Mouse (Mus musculus) layer of hippocampus, postnatal 14 days (tissue): ENCODE data around the gene Camk1d. TPM values are rescaled to one million over a fixed set of nuclear protein-coding genes. Genes with fewer than 3 reads are reported as not detected.

ENCODE experiments used
- DNase-seq, 2 experiments: peaks; one replicate each; pipeline ENCODE4 v3.0.0; 2021 to 2022; ENCODE audit warnings: low spot score in 2 of 2, mixed read lengths in 1 of 2
- long read RNA-seq, 2 experiments: library from polyadenylated mRNA; stranded (forward); transcript quantifications; one replicate each; pipeline ENCODE4 v2.0.0; 2021
- total RNA-seq, 2 experiments: library from RNA; stranded (reverse); gene quantifications; 2 replicates each; pipeline ENCODE4 v1.2.3; 2021

Camk1d gene
- 100 to 1,000 TPM; 146 to 147 TPM for total RNA-seq
- long read RNA-seq, experiment 1, full-length matches to known transcripts, result 3 of 23 reads
- long read RNA-seq, experiment 1, partial matches to known transcripts, result 1 of 23 reads
- long read RNA-seq, experiment 1, other reads (novel, unspliced or antisense), result 19 of 23 reads
- long read RNA-seq, experiment 2, full-length matches to known transcripts, result 2 of 20 reads
- long read RNA-seq, experiment 2, partial matches to known transcripts, result 0 of 20 reads
- long read RNA-seq, experiment 2, other reads (novel, unspliced or antisense), result 18 of 20 reads

GRCm38 (mm10) chr2:5714211-5715053, at the start of gene Camk1d:
Gene Camk1d (minus strand): TSS chr2:5714515.
- peak; percentile 86 for DNase-seq

GRCm38 (mm10) chr2:5762031-5762430, 47.7 kb upstream of the Camk1d start:
- no peak for DNase-seq

GRCm38 (mm10) chr2:5760479-5761008, 46.2 kb upstream of the Camk1d start:
- DNase-seq, result no peak

- no peak for DNase-seq
These were observed 44.3 kb upstream of the Camk1d start for GRCm38 (mm10) chr2:5758569-5758968.

- no peak for DNase-seq
These were observed 36.6 kb upstream of the Camk1d start for GRCm38 (mm10) chr2:5750872-5751271.

GRCm38 (mm10) chr2:5749210-5749609, 34.9 kb upstream of the Camk1d start:
- no peak for DNase-seq

GRCm38 (mm10) chr2:5747545-5748043, 33.3 kb upstream of the Camk1d start:
- DNase-seq, result no peak

- DNase-seq, result no peak
These were observed 32.2 kb upstream of the Camk1d start for GRCm38 (mm10) chr2:5746529-5746928.

- DNase-seq, result no peak
These were observed 29.6 kb upstream of the Camk1d start for GRCm38 (mm10) chr2:5743886-5744285.

GRCm38 (mm10) chr2:5740913-5741312, 26.6 kb upstream of the Camk1d start:
- no peak for DNase-seq

GRCm38 (mm10) chr2:5735881-5736280, 21.6 kb upstream of the Camk1d start:
- DNase-seq, result no peak

GRCm38 (mm10) chr2:5733300-5734085, 19.2 kb upstream of the Camk1d start:
- no peak for DNase-seq

- no peak for DNase-seq
These were observed 17.7 kb upstream of the Camk1d start for GRCm38 (mm10) chr2:5732047-5732446.

GRCm38 (mm10) chr2:5730364-5730792, 16.1 kb upstream of the Camk1d start:
- DNase-seq, result peak in 1 of 2 experiments; percentile 59

- no peak for DNase-seq
These were observed 15.6 kb upstream of the Camk1d start for GRCm38 (mm10) chr2:5729931-5730330.

- no peak for DNase-seq
These were observed 10.8 kb upstream of the Camk1d start for GRCm38 (mm10) chr2:5725028-5725701.

GRCm38 (mm10) chr2:5717675-5718074, 3.4 kb upstream of the Camk1d start:
- DNase-seq, result no peak

- DNase-seq, result no peak
These were observed 1.2 kb upstream of the Camk1d start for GRCm38 (mm10) chr2:5715544-5715943.

- DNase-seq, result no peak
These were observed 717 bp upstream of the Camk1d start for GRCm38 (mm10) chr2:5715054-5715410.
